Mouse (Mus musculus) urinary bladder, postnatal 25 days (tissue): Measurements from ENCODE around the gene Cyp1a1.
"Not testable (repeated sequence)": the region's sequence is repeated elsewhere in the genome, so short reads cannot be mapped to it uniquely, and the experiment has no call there.

Source experiments
- DNase-seq: peaks from one replicate; pipeline ENCODE4 v3.0.0; 2022; ENCODE audit warnings: low spot score

The Cyp1a1 gene

GRCm38 (mm10) chr9:57698466-57699150 lies 10.9 kb downstream of the Cyp1a1 start:
- no peak for DNase-seq

- no peak for DNase-seq
These were observed 18.8 kb downstream of the Cyp1a1 start for GRCm38 (mm10) chr9:57706496-57706895.

DNA sequence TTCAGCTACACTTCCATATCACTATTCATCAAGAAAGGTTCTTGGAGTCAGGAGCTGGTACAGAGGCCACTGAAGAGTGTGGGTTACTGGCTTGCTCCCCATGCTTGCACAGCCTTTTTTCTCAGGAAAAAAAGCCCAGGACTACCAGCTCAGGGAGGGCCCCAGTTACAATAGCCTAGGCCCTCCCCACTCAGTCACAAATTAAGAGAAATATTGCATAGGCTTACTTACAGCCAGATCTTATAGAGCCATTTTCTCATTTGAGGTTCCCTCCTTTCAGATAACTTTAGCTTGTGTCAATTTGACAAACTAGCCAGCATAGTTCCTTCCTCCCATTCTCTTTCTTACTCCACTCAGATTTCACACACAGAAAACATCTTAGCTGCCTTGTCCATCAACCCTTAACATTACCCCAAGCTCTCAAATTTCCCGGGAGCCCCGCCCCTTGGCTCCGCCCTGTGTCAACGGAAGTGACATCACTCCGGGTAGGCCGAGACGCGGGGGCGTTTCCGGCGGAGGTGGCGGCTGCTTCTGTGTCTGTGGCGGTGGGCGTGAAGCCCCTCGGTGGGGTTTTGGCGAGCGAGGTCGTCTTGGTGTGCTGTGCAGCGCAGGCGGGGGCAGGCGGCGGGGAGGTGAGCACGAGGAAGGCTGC lies 20.5 kb downstream of the Cyp1a1 start, which contains the start of gene Edc3:
Gene Edc3, plus strand, starts transcription at position 473 of the 652 bp plus-strand sequence.
- DNase-seq: peak; percentile 92

GRCm38 (mm10) chr9:57708720-57709274 lies 21.1 kb downstream of the Cyp1a1 start:
- DNase-seq: peak; percentile 37

GRCm38 (mm10) chr9:57710214-57710613 lies 22.5 kb downstream of the Cyp1a1 start:
- not testable (repeated sequence) for DNase-seq

- no peak for DNase-seq
These were observed 24.5 kb downstream of the Cyp1a1 start for GRCm38 (mm10) chr9:57712194-57712593.

- no peak for DNase-seq
These were observed 30.7 kb downstream of the Cyp1a1 start for GRCm38 (mm10) chr9:57718408-57718807.

DNA sequence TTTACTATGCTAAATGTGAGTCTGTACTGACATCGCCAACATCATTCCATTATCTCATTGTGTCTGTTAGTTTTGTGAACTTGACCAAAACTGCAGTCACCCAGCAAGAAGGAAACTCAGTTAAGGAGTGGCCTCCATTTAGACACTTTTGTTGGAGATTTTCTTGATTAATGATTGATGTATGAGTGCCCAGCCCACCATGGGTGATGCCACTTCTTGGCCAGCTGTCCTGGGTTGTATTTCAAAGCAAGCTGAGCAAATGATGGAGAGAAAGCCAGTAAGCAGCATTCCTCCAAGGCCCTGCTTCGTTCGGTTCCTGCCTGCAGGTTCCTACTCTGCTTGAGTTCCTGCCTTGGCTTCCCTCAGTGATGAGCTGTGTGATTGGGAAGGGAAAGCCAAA lies 33.0 kb downstream of the Cyp1a1 start:
- no peak for DNase-seq

DNA sequence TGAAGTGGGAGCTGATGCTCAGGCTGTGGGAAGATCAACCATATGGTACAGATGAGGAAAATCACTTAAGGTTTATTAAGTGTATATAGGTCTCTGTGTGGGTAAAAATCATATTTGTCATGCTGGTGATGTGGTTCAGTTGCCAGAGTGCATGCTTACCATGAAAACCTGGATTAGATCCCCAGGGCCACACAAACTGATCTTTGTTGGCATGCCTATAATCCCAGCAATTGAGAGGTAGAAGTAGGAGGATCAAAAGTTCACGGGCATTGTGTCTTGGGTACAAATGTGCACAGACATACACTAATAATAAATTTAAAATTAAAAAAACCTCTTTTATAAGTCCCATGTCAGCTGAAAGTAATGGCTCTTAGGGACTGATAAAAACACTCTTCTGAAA lies 34.6 kb downstream of the Cyp1a1 start:
- no peak for DNase-seq

DNA sequence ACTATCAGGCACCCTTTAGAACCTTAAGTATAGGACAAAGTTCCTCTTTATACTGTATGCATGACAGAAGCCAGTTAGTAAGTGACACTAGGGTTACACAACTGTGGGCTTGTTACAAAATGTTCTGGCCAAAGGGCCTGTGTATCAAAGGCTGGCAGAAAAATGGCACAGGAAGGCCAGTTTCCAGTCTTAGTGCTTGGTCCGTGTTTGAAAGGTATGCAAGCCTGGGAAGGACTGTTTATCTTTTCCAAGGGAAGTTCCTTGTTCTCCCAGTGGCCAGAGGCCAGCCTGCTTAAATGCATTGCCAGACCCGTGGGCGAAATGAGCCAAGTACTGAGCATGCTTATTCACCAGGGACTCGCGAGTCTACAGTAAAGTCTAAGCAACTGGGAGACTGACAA lies 35.6 kb downstream of the Cyp1a1 start:
- peak; percentile 52 for DNase-seq

DNA sequence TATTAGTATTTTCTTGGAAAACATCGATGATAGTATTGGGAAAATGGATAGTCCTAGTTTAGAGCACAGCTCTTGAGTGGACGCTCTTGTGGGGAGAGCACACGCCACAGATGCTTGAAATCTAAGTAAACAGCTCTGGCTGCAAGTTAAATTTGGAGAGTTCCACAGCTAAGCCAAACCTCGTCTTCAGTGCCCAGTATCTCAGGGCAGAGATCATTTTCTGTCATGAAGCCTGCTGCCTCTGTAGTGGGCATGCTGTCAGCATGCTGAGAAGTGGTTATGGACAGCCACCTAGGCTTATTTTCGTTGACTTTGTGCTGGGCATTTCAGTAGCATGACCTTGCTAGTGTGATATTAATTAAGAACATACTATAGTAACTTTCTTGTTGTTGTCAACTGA lies 36.1 kb downstream of the Cyp1a1 start:
- no peak for DNase-seq

- DNase-seq: no peak
These were observed 37.0 kb downstream of the Cyp1a1 start for GRCm38 (mm10) chr9:57724701-57725100.

- DNase-seq: no peak
These were observed 40.6 kb downstream of the Cyp1a1 start for GRCm38 (mm10) chr9:57728312-57728711.

GRCm38 (mm10) chr9:57733606-57734005 lies 45.9 kb downstream of the Cyp1a1 start:
- DNase-seq: no peak

DNA sequence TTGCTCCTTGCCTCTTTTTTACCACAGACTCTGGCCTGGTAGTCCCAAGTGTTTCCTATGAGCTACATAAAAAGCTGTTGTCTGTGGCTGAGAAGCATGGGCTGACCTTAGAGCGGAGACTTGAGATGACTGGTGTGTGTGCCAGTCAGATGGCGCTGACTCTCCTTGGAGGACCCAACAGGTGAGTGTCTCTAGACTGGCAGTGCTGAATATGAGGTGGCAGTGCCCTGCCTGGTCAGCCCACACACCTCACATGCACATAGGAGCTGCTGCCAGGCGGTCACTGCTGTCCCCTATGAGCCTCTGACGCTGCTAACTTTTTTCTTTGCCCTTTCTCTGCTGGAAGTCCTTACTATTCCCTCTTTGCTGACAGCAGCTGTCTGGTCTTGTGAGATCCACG lies 52.1 kb downstream of the Cyp1a1 start:
- no peak for DNase-seq

- peak; percentile 43 for DNase-seq
These were observed 56.8 kb downstream of the Cyp1a1 start for GRCm38 (mm10) chr9:57744462-57745091.

DNA sequence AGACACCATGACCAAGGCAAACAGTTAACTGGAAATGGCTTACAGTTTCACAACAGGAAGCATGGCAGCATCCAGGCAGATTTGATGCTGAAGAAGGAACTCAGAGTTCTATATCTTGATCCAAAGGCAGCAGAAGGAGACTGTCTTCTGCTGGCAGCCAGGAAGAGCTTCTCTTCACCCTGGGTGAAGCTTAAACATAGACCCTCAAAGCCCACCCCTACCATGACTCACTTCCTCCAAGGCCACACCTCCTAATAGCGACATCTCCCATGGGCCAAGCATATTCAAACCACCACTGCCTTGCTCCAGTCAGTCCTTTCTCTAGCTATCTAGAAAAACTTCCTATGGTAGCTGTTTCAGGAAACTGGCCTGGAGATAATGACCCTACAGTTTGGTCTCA lies 59.3 kb downstream of the Cyp1a1 start:
- no peak for DNase-seq

GRCm38 (mm10) chr9:57748137-57748536 lies 60.4 kb downstream of the Cyp1a1 start:
- no peak for DNase-seq

DNA sequence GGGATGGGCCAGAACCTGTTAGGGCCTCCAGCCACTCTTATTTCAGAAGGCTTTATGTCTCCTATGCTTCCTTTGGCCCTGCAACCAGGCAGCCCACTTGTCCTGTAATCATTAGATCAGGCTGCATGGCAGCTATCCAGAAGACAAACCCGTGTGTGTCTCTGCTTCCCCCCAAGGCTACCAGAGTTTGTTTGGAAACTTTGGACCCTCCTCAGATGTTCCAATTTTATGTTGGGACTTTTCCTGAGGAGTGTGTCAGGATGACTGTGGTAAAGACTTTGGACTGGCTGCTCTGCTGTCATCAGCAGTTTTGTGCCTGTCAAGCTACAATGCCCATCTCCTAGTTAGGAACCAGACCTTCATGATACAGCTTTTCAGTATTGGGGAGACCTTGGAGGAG lies 61.1 kb downstream of the Cyp1a1 start:
- no peak for DNase-seq

- no peak for DNase-seq
These were observed 63.2 kb downstream of the Cyp1a1 start for GRCm38 (mm10) chr9:57750901-57751300.
